Mouse (Mus musculus) C2C12 (cell line): ENCODE results near the gene Nr3c2.

Experiments
- CEBPB ChIP-seq: IDR thresholded peaks from one replicate; pipeline ENCODE4 v1.6.1; 2011; ENCODE audit warnings: low read depth, mild to moderate bottlenecking, control low read depth, moderate library complexity
- CTCF ChIP-seq: IDR thresholded peaks from one replicate; pipeline ENCODE4 v1.5.1; 2011; ENCODE audit not compliant: control insufficient read depth, insufficient read depth, insufficient read length
- MAX ChIP-seq: IDR thresholded peaks from one replicate; pipeline ENCODE4 v1.6.1; 2011; ENCODE audit warnings: mild to moderate bottlenecking, control low read depth
- MYOD1 ChIP-seq: IDR thresholded peaks from one replicate; pipeline ENCODE4 v1.6.1; 2011; ENCODE audit warnings: low read depth; ENCODE audit not compliant: control insufficient read depth, insufficient read length
- USF1 ChIP-seq: IDR thresholded peaks from one replicate; pipeline ENCODE4 v1.6.1; 2011; ENCODE audit warnings: low read depth, mild to moderate bottlenecking, control low read depth, moderate library complexity

- TF ChIP-seq MYOD1: no peak
- no peak for TF ChIP-seq CTCF
- no peak for TF ChIP-seq MAX
- no peak for TF ChIP-seq USF1
- no peak for TF ChIP-seq CEBPB
These were observed 393.4 kb downstream of the Nr3c2 start for GRCm38 (mm10) chr8:77292649-77293048.
